Mouse (Mus musculus) ovary, adult 18-20 months (tissue): ENCODE measurements around the gene Sorbs1.

Experiments
- DNase-seq: peaks from one replicate; pipeline ENCODE4 v3.0.0; 2022; ENCODE audit warnings: low spot score, mixed read lengths

Sorbs1 gene

GRCm38 (mm10) chr19:40374720-40375119, 138.9 kb downstream of the Sorbs1 start:
- no peak for DNase-seq

GRCm38 (mm10) chr19:40372679-40373078, 140.9 kb downstream of the Sorbs1 start:
- no peak for DNase-seq

GRCm38 (mm10) chr19:40371866-40372265, 141.7 kb downstream of the Sorbs1 start:
- DNase-seq: no peak

- peak; percentile 58 for DNase-seq
Measured at GRCm38 (mm10) chr19:40369852-40370811, 143.4 kb downstream of the Sorbs1 start.

GRCm38 (mm10) chr19:40368517-40368916, 145.1 kb downstream of the Sorbs1 start:
- DNase-seq: no peak

GRCm38 (mm10) chr19:40366163-40366941, 147.2 kb downstream of the Sorbs1 start:
- DNase-seq: no peak

- DNase-seq: no peak
Measured at GRCm38 (mm10) chr19:40365137-40365536, 148.4 kb downstream of the Sorbs1 start.

- DNase-seq: no peak
Measured at GRCm38 (mm10) chr19:40363447-40363846, 150.1 kb downstream of the Sorbs1 start.

- no peak for DNase-seq
Measured at GRCm38 (mm10) chr19:40362203-40362865, 151.2 kb downstream of the Sorbs1 start.

- DNase-seq: no peak
Measured at GRCm38 (mm10) chr19:40359712-40360394, 153.7 kb downstream of the Sorbs1 start.

GRCm38 (mm10) chr19:40356536-40357522, 156.8 kb downstream of the Sorbs1 start:
- peak; percentile 54 for DNase-seq

- DNase-seq: no peak
Measured at GRCm38 (mm10) chr19:40355075-40355474, 158.5 kb downstream of the Sorbs1 start.

- no peak for DNase-seq
Measured at GRCm38 (mm10) chr19:40352006-40352405, 161.6 kb downstream of the Sorbs1 start.

GRCm38 (mm10) chr19:40350835-40351234, 162.7 kb downstream of the Sorbs1 start:
- no peak for DNase-seq

- DNase-seq: no peak
Measured at GRCm38 (mm10) chr19:40349713-40350671, 163.6 kb downstream of the Sorbs1 start.

GRCm38 (mm10) chr19:40349281-40349680, 164.3 kb downstream of the Sorbs1 start:
- no peak for DNase-seq

GRCm38 (mm10) chr19:40348652-40349051, 164.9 kb downstream of the Sorbs1 start:
- no peak for DNase-seq

GRCm38 (mm10) chr19:40348175-40348574, 165.4 kb downstream of the Sorbs1 start:
- DNase-seq: no peak

- no peak for DNase-seq
Measured at GRCm38 (mm10) chr19:40346908-40347307, 166.7 kb downstream of the Sorbs1 start.
